Mouse (Mus musculus): ENCODE measurements at regions not wholly inside any gene's neighbourhood (a gene's known extent, or its start where the extent isn't known, plus 50 kb on each side); places are given as distances from the start of the nearest gene placed in this dataset.

- TF ChIP-seq CTCF (IDR thresholded peaks at IDR 0.05; ENCODE audit: low read depth, low read length), result no peak
- no peak for TF ChIP-seq POLR2A (IDR thresholded peaks at IDR 0.05; ENCODE audit: insufficient read depth, low read length)
Observed at GRCm38 (mm10) chr5:91739433-91740158, 222.2 kb downstream of the Parm1 start.

Data from ES-Bruce4 (cell line).